Mouse (Mus musculus) spleen, adult 2 months (tissue): ENCODE measurements around the gene Tmem209. TPM values are rescaled to one million over a fixed set of nuclear protein-coding genes. Genes with fewer than 3 reads are reported as not detected.

Experiments used
- DNase-seq, 2 experiments: peaks; one replicate each; pipeline versions ENCODE4 v3.0.0 to v3.0.0-alpha.2; 2012 to 2021; ENCODE audit warnings: low spot score in 2 of 2, low read depth in 1 of 2
- H3K27ac ChIP-seq: fragments of 200-500 bp; 2 replicates; pipeline ENCODE4 v1.5.1; 2012; ENCODE audit warnings: low read length, inconsistent platforms; ENCODE audit not compliant: insufficient read depth
- H3K27me3 ChIP-seq: fragments of 200-500 bp; 2 replicates; pipeline ENCODE4 v1.6.1; 2012; ENCODE audit warnings: mild to moderate bottlenecking, moderate library complexity, low read length, inconsistent platforms; ENCODE audit not compliant: control insufficient read depth, insufficient read depth
- H3K36me3 ChIP-seq: fragments of 200-500 bp; 2 replicates; pipeline ENCODE4 v1.6.1; 2012; ENCODE audit warnings: mild to moderate bottlenecking, low read length, inconsistent platforms; ENCODE audit not compliant: control insufficient read depth, insufficient read depth
- H3K4me1 ChIP-seq: fragments of 200-500 bp; 2 replicates; pipeline ENCODE4 v1.6.1; 2011; ENCODE audit warnings: inconsistent platforms; ENCODE audit not compliant: control insufficient read depth, insufficient read depth, insufficient read length
- H3K4me3 ChIP-seq: fragments of 200-500 bp; 2 replicates; pipeline ENCODE4 v1.5.1; 2011; ENCODE audit warnings: mild to moderate bottlenecking, inconsistent platforms; ENCODE audit not compliant: insufficient read depth, insufficient read length; ENCODE audit errors: extremely low read depth
- CTCF ChIP-seq: fragments of 200-500 bp; IDR thresholded peaks from 2 replicates; pipeline ENCODE4 v1.5.1; 2011; ENCODE audit warnings: mild to moderate bottlenecking, inconsistent platforms; ENCODE audit not compliant: insufficient read depth, insufficient read length, insufficient replicate concordance; ENCODE audit errors: extremely low read depth
- POLR2A ChIP-seq: fragments of 200-500 bp; IDR thresholded peaks from 2 replicates; pipeline ENCODE4 v1.6.1; 2011; ENCODE audit warnings: low read depth, low read length, inconsistent platforms
- WGBS: fragments of 180-500 bp; shearing (Covaris S2); methylation state at CpG from one replicate; pipeline ENCODE4 v1.1.7; 2018; 5-methylcytosine and 5-hydroxymethylcytosine counted together
- polyA plus RNA-seq: library from polyadenylated mRNA; depleted of rRNA; stranded (reverse); fragments of >200 nt; gene quantifications from 2 replicates; pipeline ENCODE4 v1.2.3, GENCODE M21; 2012

The Tmem209 gene
- polyA plus RNA-seq, 1 experiment, result 38.5 TPM

DNA sequence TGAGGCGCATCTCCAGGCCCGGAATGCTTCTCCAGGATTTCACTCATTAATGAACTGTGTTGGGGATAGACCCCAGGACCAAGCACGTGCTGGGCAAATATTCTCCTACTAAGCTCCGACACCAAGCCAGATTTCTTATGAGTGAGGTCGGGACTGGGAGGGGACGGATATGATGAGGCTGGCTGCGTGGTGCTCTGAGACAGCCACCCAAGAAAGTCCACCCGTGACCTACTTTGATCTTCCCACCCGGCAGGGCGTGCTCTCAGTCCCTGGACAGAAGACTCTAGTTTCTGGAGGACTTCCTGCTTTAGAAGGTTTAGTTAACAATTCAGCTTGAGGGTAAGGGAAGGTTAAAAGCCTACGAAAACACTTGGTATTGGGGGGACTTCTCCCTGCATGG is 44.0 kb downstream of the Tmem209 start:
- WGBS, result 86% methylated on average over 11 of the region's 11 CpGs
- TF ChIP-seq CTCF (no peak), POLR2A (no peak)

DNA sequence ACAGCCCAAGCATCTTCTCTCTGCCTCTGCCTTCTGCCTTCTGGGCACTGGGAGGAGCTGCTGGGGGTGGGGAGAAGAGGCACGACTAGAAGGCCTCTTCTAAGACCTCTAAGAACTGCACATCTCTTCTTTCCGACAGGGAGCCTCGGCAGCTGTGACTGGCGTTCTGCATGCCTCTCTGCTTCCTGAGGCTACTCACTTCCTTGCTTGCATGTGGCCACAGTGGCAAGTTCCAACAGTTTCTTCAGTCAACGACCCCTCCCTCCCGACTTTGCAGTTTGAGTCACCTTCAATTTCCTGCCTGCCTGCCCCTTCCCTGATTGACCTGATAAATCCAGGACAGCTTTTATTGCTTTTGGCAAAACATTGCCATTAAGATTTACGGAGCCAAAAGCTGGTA is 46.8 kb downstream of the Tmem209 start:
- DNase-seq, result no peak
- Histone ChIP-seq H3K27me3 (no peaks in the 10 kb centered on the region), H3K36me3 (no peaks in the 10 kb centered on the region), H3K4me3 (no peak overlapping the region), H3K4me1 (no peaks in the 10 kb centered on the region), H3K27ac (no peak overlapping the region)
- TF ChIP-seq POLR2A, result no peak
- no peak for TF ChIP-seq CTCF
- WGBS, result 33% methylated on average over 7 of the region's 7 CpGs

More for the DNA sequence above, 44.0 kb downstream of the Tmem209 start:
- no peaks in the 10 kb centered on the region for H3K36me3 ChIP-seq
- H3K27ac ChIP-seq, result no peak overlapping the region
- H3K27me3 ChIP-seq, result no peaks in the 10 kb centered on the region
- no peak for DNase-seq
- no peaks in the 10 kb centered on the region for H3K4me1 ChIP-seq
- H3K4me3 ChIP-seq, result no peak overlapping the region

DNA sequence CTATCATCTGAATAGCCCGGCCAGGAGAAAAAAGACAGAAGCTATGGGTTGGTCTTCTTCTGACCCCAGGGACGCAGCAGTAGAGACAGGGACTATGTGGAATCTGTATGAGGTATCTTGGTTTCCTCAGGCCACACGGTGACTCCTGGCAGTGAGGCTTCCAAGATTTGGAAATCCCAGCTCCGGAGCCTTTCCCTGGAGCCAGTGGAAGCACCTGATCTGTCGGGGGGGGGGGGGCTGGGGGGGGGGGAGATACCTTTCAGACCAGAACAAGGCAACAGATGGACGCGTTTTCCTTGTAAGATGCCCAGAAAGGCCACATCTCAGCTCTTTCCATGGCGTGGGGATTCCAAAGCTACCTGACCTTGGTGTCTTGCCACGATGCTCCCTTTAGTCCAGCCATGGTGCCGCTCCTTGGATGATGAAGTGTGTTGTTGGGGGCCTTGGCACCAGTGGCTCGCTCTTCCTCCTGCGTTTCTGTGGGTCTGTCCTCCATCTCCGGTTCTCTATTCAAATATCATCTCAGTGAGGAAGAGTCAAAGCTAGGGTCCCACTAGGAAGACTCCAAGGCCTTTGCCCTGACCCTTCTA is 47.7 kb downstream of the Tmem209 start:
- DNase-seq, result no peak
- 87% methylated on average over 13 of the region's 13 CpGs for WGBS
- TF ChIP-seq POLR2A, result no peak
- no peak for TF ChIP-seq CTCF
- Histone ChIP-seq H3K4me1 (no peaks in the 10 kb centered on the region), H3K36me3 (no peaks in the 10 kb centered on the region), H3K27ac (no peak overlapping the region), H3K27me3 (no peaks in the 10 kb centered on the region), H3K4me3 (no peak overlapping the region)

DNA sequence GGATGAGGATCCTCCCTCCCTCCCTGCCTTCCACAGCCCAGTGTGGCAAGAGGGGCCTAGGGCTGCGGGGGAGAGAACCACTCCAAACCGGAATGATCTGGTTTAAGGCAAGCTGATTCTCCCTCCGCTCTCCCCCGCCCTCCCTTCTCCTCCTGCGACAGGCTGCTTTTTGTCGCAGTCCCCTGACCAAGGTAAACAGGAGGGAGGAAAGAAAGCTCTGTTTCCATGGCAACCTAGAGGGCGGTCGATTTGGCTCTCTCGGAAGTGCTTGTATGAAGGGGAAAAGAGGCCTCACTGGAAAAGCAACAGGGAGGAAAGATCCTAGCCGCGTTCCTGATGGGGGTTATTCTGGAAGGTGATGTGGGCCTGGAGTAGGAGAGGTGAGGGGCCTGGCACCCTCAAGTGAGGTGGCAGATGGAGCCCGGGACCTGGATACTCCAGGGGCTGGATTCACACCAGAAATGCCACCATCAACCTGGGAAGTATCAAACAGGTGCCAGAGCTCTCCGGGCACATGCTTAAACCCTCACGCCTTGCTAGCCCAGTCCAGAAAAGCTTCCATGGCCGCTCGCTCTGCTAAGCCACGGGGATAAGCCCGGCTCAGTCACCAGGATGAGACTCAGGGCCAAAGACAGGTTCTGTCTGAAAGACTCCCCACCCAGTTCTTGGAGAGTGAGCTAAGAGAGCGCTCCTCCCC is 48.7 kb downstream of the Tmem209 start:
- no peak overlapping the region for H3K27ac ChIP-seq
- H3K4me1 ChIP-seq, result no peaks in the 10 kb centered on the region
- H3K27me3 ChIP-seq, result no peaks in the 10 kb centered on the region
- no peak for DNase-seq
- no peaks in the 10 kb centered on the region for H3K36me3 ChIP-seq
- TF ChIP-seq POLR2A (no peak), CTCF (no peak)
- no peak overlapping the region for H3K4me3 ChIP-seq
- 49% methylated on average over 19 of the region's 19 CpGs for whole genome bisulfite sequencing

DNA sequence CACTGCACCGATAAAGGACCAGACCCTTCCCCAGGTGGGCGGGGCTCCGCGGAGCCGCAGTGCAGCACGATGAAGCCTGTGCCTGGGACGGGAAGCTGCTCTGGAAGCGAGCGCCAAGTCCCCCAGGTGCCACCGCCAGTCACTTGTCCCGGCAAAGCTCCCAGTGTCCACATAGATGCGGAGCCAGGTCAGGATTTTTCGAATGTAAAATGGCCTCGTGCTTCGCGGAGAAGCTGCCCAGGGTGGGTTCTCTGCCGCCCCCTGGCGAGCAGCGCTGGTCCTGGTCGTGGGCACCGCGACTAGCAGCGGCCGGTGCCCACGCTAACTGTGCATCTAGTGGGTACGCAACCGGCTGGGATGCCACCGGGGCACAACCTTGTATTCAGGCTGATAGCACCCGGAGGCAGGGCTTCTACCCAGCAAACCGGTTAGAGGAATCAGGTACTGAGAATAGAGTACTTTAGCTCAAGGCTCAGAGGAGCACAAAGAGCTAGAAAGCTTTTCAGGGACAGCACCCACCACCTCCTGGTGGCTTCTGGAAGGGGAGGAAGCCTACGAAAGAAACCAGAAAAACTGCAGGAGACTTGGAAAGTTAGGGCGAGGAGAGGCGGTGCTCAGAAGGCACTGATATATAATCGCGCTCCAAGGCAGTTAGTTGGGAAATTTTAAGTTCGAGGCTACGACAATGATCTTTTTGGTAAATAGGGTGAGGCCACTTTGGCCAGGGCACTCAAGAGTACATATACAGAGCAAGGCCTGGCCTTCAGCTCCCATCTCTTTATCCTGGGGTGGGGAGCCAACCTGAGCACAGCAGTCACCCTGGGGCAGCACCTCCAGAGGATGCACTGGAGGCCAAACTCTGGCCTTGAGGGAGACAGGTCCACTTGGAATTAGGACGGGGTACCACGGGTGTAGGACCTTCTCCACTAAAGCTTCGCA is 49.5 kb downstream of the Tmem209 start:
- peak overlapping the region; percentile 61 for H3K4me3 ChIP-seq
- no peaks in the 10 kb centered on the region for H3K36me3 ChIP-seq
- 14% methylated on average over 40 of the region's 40 CpGs for WGBS
- peak; percentile 91 for TF ChIP-seq CTCF
- no peak for TF ChIP-seq POLR2A
- no peaks in the 10 kb centered on the region for H3K4me1 ChIP-seq
- H3K27me3 ChIP-seq, result no peaks in the 10 kb centered on the region
- no peak overlapping the region for H3K27ac ChIP-seq
- DNase-seq, result peak; percentile 40 to 71

DNA sequence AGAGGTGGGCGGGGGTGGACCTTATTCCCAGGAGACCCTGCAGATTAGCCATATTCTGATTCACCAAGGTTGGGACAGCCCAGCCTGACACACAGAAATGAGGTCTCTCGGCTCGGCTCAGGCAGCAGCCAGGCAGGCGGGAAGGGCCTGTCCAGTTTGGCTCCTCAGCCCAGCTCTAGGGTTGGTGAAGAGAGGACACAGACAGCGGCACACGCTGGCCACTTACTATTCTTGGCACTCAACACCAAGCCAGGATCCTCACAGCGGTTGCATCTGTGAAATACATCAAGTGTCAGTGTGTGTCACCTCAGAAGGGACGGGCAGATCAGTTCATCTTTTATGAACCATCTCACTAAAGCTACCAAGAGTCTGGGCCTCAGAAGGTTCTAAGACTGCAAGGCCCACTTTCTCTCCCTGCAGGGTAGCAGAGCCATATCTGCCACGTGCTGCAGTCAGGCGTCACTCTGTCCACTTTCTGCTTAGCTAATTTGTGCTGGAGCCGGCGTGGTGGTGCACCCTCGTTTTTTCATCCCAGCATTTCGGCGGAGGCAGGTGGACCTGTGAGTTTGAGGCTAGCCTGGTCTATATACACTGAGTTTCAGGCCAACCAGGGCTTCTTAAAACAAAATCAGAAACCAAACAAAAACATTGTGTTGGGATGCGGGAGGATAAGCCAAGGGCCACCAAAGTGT is 50.4 kb downstream of the Tmem209 start:
- no peak for TF ChIP-seq POLR2A
- no peak for TF ChIP-seq CTCF
- no peaks in the 10 kb centered on the region for H3K4me1 ChIP-seq
- WGBS, result 81% methylated on average over 16 of the region's 16 CpGs
- no peaks in the 10 kb centered on the region for H3K27me3 ChIP-seq
- H3K4me3 ChIP-seq, result peak overlapping the region; percentile 61
- no peak overlapping the region for H3K27ac ChIP-seq
- H3K36me3 ChIP-seq, result no peaks in the 10 kb centered on the region
- DNase-seq, result no peak
